Mouse (Mus musculus) lung, adult 2 months (tissue): ENCODE results near the gene Itpk1. TPM values are rescaled to one million over a fixed set of nuclear protein-coding genes. Genes with fewer than 3 reads are reported as not detected.

Source experiments
- DNase-seq: peaks from one replicate; pipeline ENCODE4 v3.0.0; 2022
- H3K4me1 ChIP-seq: fragments of 200-500 bp; 2 replicates; pipeline ENCODE4 v1.6.1; 2011; ENCODE audit warnings: low read length; ENCODE audit not compliant: control insufficient read depth, insufficient read depth
- H3K4me3 ChIP-seq: fragments of 200-500 bp; replicated peaks from 2 replicates; pipeline ENCODE3; 2011; ENCODE audit warnings: low read depth, mild to moderate bottlenecking, control low read depth, low read length; ENCODE audit errors: extremely low read depth
- CTCF ChIP-seq: fragments of 200-500 bp; IDR thresholded peaks from 2 replicates; pipeline ENCODE4 v1.5.1; 2011; ENCODE audit warnings: mild to moderate bottlenecking, low read length, control low read depth; ENCODE audit not compliant: insufficient read depth
- POLR2A ChIP-seq: fragments of 200-500 bp; IDR thresholded peaks from 2 replicates; pipeline ENCODE4 v1.6.1; 2011; ENCODE audit warnings: low read depth, mild to moderate bottlenecking, control low read depth, low read length, borderline replicate concordance; ENCODE audit errors: extremely low read depth
- WGBS: fragments of 180-500 bp; shearing (Covaris S2); methylation state at CpG from one replicate; pipeline ENCODE4 v1.1.7; 2018; 5-methylcytosine and 5-hydroxymethylcytosine counted together
- polyA plus RNA-seq: library from polyadenylated mRNA; depleted of rRNA; stranded (reverse); fragments of >200 nt; gene quantifications from 2 replicates; pipeline ENCODE4 v1.2.3, GENCODE M21; 2012

Gene Itpk1
- polyA plus RNA-seq, 1 experiment = 26.3 TPM

- Histone ChIP-seq H3K4me3 (no peak overlapping the region), H3K4me1 (peaks cover 6% of the 10 kb centered on the region)
- no peak for TF ChIP-seq POLR2A
- TF ChIP-seq CTCF = no peak
- WGBS = 76% methylated on average over 5 of the region's 5 CpGs
- DNase-seq = no peak
Observed at GRCm38 (mm10) chr12:102683979-102684378, 20.8 kb downstream of the Itpk1 start.

DNA sequence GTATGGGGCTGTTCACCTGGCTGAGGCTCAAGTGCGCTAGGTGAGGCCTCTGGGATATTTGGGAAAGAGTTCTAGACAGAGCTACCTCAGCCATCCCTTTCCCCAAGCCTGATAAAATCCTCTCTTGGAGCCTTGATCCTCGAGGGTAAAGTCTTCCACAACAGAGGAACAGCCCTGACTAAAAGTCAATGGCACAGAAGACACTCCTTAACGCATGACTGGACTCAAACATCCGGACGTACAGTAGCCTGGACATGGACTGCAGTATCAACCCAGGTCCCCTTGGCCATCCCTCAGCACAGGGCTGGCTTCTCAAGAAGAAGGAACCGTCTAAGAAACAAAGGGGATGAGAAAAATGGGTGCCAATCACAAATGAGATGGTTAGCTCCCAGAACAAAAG, 21.3 kb downstream of the Itpk1 start:
- peaks cover 6% of the 10 kb centered on the region for H3K4me1 ChIP-seq
- DNase-seq = no peak
- WGBS = 81% methylated on average over 6 of the region's 6 CpGs
- no peak overlapping the region for H3K4me3 ChIP-seq
- TF ChIP-seq POLR2A = no peak
- TF ChIP-seq CTCF = no peak

DNA sequence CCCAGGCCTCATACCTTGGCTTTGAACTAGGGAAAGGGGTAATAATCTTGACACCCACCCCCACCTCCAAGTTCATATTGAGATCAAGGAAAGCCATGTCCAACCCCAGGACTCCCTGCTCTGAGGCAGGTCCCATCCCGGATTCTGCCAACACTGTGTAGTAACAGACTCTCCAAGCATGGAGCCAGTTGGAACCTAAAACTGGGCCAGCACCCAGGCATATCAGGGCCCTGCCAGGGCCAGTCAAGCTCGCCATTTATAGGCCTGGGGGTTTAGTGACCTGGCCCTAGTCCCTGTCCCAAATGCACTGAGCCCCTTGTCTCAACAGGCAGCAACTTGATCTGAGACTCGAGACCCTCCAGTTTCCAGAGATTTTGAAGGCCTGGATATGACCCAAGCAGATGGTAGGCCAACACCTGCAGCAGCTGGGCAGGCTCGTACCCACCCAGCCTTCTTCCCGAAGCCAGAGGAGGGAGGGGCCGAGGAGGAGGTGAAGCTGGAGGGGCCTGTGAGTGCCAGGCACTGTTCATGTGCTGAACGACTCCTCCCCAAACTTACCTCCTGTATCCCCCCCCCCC, 21.9 kb downstream of the Itpk1 start:
- WGBS = 67% methylated on average over 7 of the region's 7 CpGs
- no peak for DNase-seq
- Histone ChIP-seq H3K4me1 (peaks cover 6% of the 10 kb centered on the region), H3K4me3 (no peak overlapping the region)
- no peak for TF ChIP-seq CTCF
- TF ChIP-seq POLR2A = no peak

DNA sequence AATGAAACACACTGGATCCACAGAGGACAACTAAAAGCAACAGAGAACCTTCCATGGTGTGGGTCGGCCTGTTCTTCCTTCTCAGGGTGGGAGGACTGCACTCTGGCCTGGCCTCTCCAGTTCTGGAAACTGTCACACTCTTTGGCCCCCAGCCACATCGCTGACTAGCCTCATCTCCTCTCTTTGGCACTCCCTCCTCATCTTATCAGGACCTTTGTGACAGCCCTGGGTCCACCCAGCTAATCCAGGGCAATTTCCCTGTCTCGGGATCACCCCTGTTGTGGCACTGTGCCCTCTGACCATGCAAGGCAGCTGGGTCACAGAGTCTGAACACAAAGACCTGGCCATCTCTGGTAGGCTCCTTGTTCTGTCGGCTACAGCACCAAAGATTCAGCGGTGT, 22.6 kb downstream of the Itpk1 start:
- Histone ChIP-seq H3K4me3 (no peak overlapping the region), H3K4me1 (peaks cover 6% of the 10 kb centered on the region)
- WGBS = 78% methylated on average over 5 of the region's 5 CpGs
- no peak for TF ChIP-seq POLR2A
- TF ChIP-seq CTCF = no peak
- DNase-seq = no peak

GRCm38 (mm10) chr12:102681590-102681989, 23.1 kb downstream of the Itpk1 start:
- 84% methylated on average over 7 of the region's 7 CpGs for WGBS
- DNase-seq = no peak
- H3K4me1 ChIP-seq = peaks cover 6% of the 10 kb centered on the region
- H3K4me3 ChIP-seq = no peak overlapping the region
- peak; percentile 40; the same call in 1 of the 2 replicates for TF ChIP-seq CTCF
- no peak for TF ChIP-seq POLR2A

- DNase-seq = no peak
- TF ChIP-seq CTCF = no peak
- no peak for TF ChIP-seq POLR2A
- 61% methylated on average over 6 of the region's 6 CpGs for WGBS
- Histone ChIP-seq H3K4me1 (no peaks in the 10 kb centered on the region; the same call in 1 of the 2 replicates), H3K4me3 (no peak overlapping the region)
Observed at GRCm38 (mm10) chr12:102678820-102679219, 25.9 kb downstream of the Itpk1 start.

GRCm38 (mm10) chr12:102677089-102677488, 27.6 kb downstream of the Itpk1 start:
- TF ChIP-seq CTCF (no peak), POLR2A (no peak)
- H3K4me3 ChIP-seq = no peak overlapping the region
- no peak for DNase-seq
- 76% methylated on average over 3 of the region's 3 CpGs for WGBS
- peaks cover 3% of the 10 kb centered on the region; the same call in 1 of the 2 replicates for H3K4me1 ChIP-seq

GRCm38 (mm10) chr12:102674556-102674955, 30.2 kb downstream of the Itpk1 start:
- peaks cover 3% of the 10 kb centered on the region; the same call in 1 of the 2 replicates for H3K4me1 ChIP-seq
- DNase-seq = no peak
- no peak overlapping the region for H3K4me3 ChIP-seq
- 77% methylated on average over 10 of the region's 10 CpGs for WGBS
- TF ChIP-seq CTCF (no peak), POLR2A (no peak)

DNA sequence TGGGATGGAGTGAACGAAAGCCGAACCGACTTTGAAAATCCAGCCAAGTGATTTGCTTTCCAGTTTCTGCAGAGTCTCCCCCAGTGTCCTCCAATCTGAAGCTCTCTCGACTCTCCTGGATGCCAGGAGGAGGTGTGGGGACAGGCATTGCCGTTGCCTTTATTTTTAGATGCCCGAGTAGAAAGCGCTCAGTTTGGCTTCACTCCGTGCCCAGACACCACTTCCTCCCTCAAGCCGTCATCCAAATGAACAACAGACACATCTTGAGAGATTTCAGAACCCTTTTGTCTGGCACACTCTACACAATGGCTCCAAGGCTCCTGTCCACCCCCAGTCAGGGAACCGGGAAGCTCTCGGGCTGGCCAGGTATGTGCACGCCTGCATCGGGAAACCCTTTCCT, 30.6 kb downstream of the Itpk1 start:
- H3K4me1 ChIP-seq = peaks cover 3% of the 10 kb centered on the region; the same call in 1 of the 2 replicates
- no peak for DNase-seq
- TF ChIP-seq CTCF (no peak), POLR2A (no peak)
- no peak overlapping the region for H3K4me3 ChIP-seq
- 77% methylated on average over 13 of the region's 13 CpGs for WGBS
